Mouse (Mus musculus): ENCODE results near the gene Tex21. TPM values are rescaled to one million over a fixed set of nuclear protein-coding genes. Genes with fewer than 3 reads are reported as not detected.

Gene Tex21
- total and polyA plus RNA-seq, 3 experiments, result 4.4 to 6.7 TPM; not detected in 1

GRCm38 (mm10) chr12:76197071-76197470, 49.5 kb downstream of the Tex21 start:
- H3K36me3 ChIP-seq (ENCODE audit: control insufficient read depth in 1 of 2, insufficient read depth in 2 of 2, low read length in 2 of 2), result no peaks in the 10 kb centered on the region; a peak in 1 of 4 replicates
- DNase-seq (ENCODE audit: low read depth, low spot score), result no peak
- H3K27ac ChIP-seq (ENCODE audit: control insufficient read depth, low read depth, low read length), result no peak overlapping the region
- H3K4me3 ChIP-seq (ENCODE audit: control insufficient read depth in 1 of 2, insufficient read depth in 1 of 2, low read depth in 2 of 2, low read length in 2 of 2), result no peak overlapping the region
- no peak for TF ChIP-seq RCOR1 (IDR thresholded peaks at IDR 0.05; ENCODE audit: low read depth, low read length)
- TF ChIP-seq ZKSCAN1 (IDR thresholded peaks at IDR 0.05; ENCODE audit: low read depth, low read length), result no peak
- TF ChIP-seq TBP (IDR thresholded peaks at IDR 0.05; ENCODE audit: low read depth, low read length), result no peak
- no peak for TF ChIP-seq SMC3 (IDR thresholded peaks at IDR 0.05; ENCODE audit: low read depth, low read length)
- TF ChIP-seq USF1 (IDR thresholded peaks at IDR 0.05; ENCODE audit: low read depth, low read length), result no peak
- TF ChIP-seq MAFK (IDR thresholded peaks at IDR 0.05; ENCODE audit: borderline replicate concordance, low read depth, low read length), result no peak
- no peak overlapping the region for H3K9ac ChIP-seq (ENCODE audit: control insufficient read depth, low read depth, low read length, poor library complexity, severe bottlenecking)
- no peaks in the 10 kb centered on the region for H3K9me3 ChIP-seq (replicated peaks; ENCODE audit: insufficient read depth, low read length)
- H3K79me2 ChIP-seq (ENCODE audit: control insufficient read depth, insufficient read depth, low read length, poor library complexity), result no peaks in the 10 kb centered on the region
- no peaks in the 10 kb centered on the region for H3K27me3 ChIP-seq (ENCODE audit: control insufficient read depth in 1 of 2, insufficient read depth in 2 of 2, low read length in 2 of 2)
- peaks cover 0 to 3% of the 10 kb centered on the region in 2 experiments; a peak in 1 of 4 replicates for H3K4me1 ChIP-seq (ENCODE audit: control insufficient read depth in 1 of 2, insufficient read depth in 2 of 2, low read length in 2 of 2)

- peak overlapping the region; percentile 16; the same call in 1 of the 2 replicates for H3K9ac ChIP-seq (ENCODE audit: control insufficient read depth, low read depth, low read length, poor library complexity, severe bottlenecking)
- peak overlapping the region; percentile 53 to 75 for H3K4me3 ChIP-seq (ENCODE audit: control insufficient read depth in 1 of 2, insufficient read depth in 1 of 2, low read depth in 2 of 2, low read length in 2 of 2)
- no peaks in the 10 kb centered on the region for H3K27me3 ChIP-seq (ENCODE audit: control insufficient read depth in 1 of 2, insufficient read depth in 2 of 2, low read length in 2 of 2)
- TF ChIP-seq SMC3 (IDR thresholded peaks at IDR 0.05; ENCODE audit: low read depth, low read length) (peak; percentile 76), TCF12 (IDR thresholded peaks at IDR 0.05; ENCODE audit: low read depth, low read length) (no peak), ZC3H11A (IDR thresholded peaks at IDR 0.05; ENCODE audit: low read depth, low read length) (peak; percentile 35), CHD1 (IDR thresholded peaks at IDR 0.05; ENCODE audit: low read depth, low read length) (no peak), CTCF (IDR thresholded peaks at IDR 0.05 in 2 of 3, conservative IDR thresholded peaks at IDR 0.05 in 1 of 3; ENCODE audit: control insufficient read depth in 1 of 3, insufficient read depth in 1 of 3, low read depth in 2 of 3, low read length in 3 of 3, poor library complexity in 1 of 3, severe bottlenecking in 1 of 3) (peak; percentile 51 to 80 (median 80)), ELF1 (IDR thresholded peaks at IDR 0.05; ENCODE audit: low read depth, low read length) (no peak), MYC (IDR thresholded peaks at IDR 0.05; ENCODE audit: low read depth, low read length) (0 out of 2 replicates have a peak, but pooled peaks have one; percentile 31), POLR2AphosphoS5 (IDR thresholded peaks at IDR 0.05; ENCODE audit: borderline replicate concordance, low read depth, low read length) (no peak), KAT2A (conservative IDR thresholded peaks at IDR 0.05; ENCODE audit: low read depth, low read length) (no peak), TBP (IDR thresholded peaks at IDR 0.05; ENCODE audit: low read depth, low read length) (peak; percentile 51; the same call in 1 of the 2 replicates), RAD21 (IDR thresholded peaks at IDR 0.05; ENCODE audit: low read depth, low read length) (peak; percentile 69), TAL1 (IDR thresholded peaks at IDR 0.05; ENCODE audit: low read length) (no peak), NRF1 (IDR thresholded peaks at IDR 0.05; ENCODE audit: insufficient read depth, low read depth, low read length, poor library complexity, severe bottlenecking) (no peak), JUND (IDR thresholded peaks at IDR 0.05; ENCODE audit: low read depth, low read length) (no peak), E2F4 (IDR thresholded peaks at IDR 0.05; ENCODE audit: borderline replicate concordance, low read depth, low read length) (no peak), SIN3A (IDR thresholded peaks at IDR 0.05; ENCODE audit: low read length) (no peak)
- H3K9me3 ChIP-seq (replicated peaks; ENCODE audit: insufficient read depth, low read length), result no peaks in the 10 kb centered on the region
- H3K27ac ChIP-seq (ENCODE audit: control insufficient read depth, low read depth, low read length), result no peak overlapping the region
- DNase-seq (ENCODE audit: low read depth, low spot score), result peak; percentile 85
- H3K36me3 ChIP-seq (ENCODE audit: control insufficient read depth in 1 of 2, insufficient read depth in 2 of 2, low read length in 2 of 2), result no peaks in the 10 kb centered on the region; a peak in 1 of 4 replicates
- no peaks in the 10 kb centered on the region for H3K79me2 ChIP-seq (ENCODE audit: control insufficient read depth, insufficient read depth, low read length, poor library complexity)
- H3K4me1 ChIP-seq (ENCODE audit: control insufficient read depth in 1 of 2, insufficient read depth in 2 of 2, low read length in 2 of 2), result peaks cover 0 to 3% of the 10 kb centered on the region in 2 experiments; a peak in 1 of 4 replicates
Measured at GRCm38 (mm10) chr12:76196709-76197054, 49.9 kb downstream of the Tex21 start.

Data from MEL (cell line).